Mouse (Mus musculus) activated CD4-positive, CD25-positive, alpha-beta regulatory T cell, adult 4 months (primary cell): ENCODE measurements around the gene Rexo1. TPM values are rescaled to one million over a fixed set of nuclear protein-coding genes. Genes with fewer than 3 reads are reported as not detected.

Experiments
- ATAC-seq: one replicate; pipeline ENCODE4 v1.8.0; 2017
- polyA plus RNA-seq, 2 experiments: library from polyadenylated mRNA; unstranded; fragments of 100-300 nt; shearing (Covaris generic); gene quantifications; one replicate each; pipeline ENCODE4 v1.2.1; 2017

The Rexo1 gene
- polyA plus RNA-seq, 2 experiments from 2014 or later, result 13.0 to 13.4 TPM

DNA sequence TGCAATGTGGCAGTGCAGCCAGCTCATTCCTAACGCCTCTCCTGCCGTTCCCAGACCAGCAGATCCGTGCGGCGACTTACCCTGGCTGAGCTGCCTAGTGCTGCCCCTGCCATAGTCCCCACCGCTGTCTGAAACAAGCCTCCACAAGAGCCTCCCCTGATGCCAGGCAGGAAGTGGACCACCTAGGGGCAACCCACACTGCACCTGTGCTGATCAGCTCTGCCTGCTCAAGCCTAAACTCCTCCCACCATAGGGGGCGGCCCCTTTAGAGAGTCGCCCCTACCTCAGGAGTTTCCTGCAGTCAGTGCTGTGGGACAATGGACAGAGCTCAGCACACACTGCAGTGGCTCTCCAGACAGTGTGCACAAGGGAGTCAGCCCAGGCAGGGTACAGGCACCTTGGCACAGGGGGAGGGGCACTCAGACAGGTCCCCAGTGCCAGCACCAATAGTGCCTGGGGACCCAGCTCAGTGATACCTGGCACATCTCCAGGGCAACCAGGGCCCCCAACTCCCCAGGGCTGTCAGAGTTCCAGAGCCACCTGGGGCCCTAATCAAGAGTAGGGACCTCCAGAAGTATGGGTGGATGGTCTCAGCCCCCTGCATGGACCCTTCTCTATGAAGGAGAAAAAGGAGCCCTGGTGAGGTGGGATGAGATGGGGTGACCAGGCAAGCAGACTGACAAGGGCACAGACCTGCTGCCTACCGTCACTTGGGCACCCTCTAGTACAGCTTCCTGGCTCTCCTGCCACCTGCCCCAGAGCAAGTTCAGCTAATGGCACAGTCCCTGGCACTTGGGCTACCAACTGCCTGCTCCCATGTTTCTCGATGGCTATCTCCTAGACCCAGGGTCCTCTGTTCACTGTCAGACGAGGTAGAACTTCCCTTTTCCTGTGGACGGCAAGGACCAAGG lies 23.5 kb upstream of the Rexo1 start:
- ATAC-seq, result no peak

DNA sequence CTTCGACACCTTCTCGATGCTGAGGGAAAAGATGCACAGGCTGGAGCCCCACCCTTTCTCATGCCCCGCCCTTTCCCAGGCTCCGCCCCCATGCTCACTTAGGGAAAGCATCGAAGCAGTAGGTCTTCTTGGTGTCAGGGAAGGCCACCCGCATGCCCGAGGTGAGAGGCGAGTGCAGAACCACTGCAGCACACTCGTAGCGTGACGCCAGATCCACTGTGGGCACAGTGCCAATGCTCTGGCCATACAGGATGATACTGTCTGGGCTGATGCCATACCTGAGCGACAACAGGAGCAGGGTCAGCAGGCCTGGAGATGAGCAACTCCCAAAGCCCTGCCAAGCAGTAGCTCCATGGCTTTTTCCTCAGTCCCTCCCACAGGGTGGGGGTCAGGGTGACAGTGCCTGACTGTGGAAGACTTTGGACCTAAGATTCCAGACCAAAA lies 22.7 kb upstream of the Rexo1 start:
- ATAC-seq, result no peak

GRCm38 (mm10) chr10:80583047-80583446 lies 21.7 kb upstream of the Rexo1 start:
- ATAC-seq, result no peak

- ATAC-seq, result peak; percentile 40
Measured at GRCm38 (mm10) chr10:80578911-80579310, 17.6 kb upstream of the Rexo1 start.

DNA sequence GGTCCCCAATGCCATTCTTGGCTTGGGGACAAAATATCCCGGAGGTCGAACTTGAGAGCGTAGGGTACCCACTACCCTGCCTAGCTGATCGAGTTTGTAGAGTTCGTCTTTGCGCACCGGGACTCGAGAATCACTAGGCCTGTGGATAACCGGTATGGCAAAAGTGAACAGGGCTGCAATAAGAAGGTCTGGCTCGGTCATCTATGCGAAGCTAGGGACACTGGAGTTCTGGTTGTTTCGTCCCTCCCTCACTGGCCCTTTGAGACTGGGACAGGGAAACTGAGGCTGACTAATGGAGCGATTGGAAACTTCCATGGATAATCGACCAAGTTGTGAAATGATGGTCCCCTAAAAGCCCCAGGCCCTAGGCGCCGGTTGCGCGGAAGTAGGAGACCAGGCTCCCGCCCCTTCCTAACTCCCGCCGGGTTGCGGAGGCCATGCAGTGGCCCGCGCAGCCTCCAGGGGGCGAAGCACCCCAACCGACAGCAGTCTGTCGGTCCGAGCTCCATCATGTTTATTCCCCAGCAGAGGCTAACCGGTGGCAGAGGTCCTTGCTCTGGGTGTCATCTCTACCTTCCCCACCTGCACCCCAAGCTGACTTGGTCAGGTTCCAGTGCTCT lies 16.9 kb upstream of the Rexo1 start:
- peak; percentile 49 for ATAC-seq

DNA sequence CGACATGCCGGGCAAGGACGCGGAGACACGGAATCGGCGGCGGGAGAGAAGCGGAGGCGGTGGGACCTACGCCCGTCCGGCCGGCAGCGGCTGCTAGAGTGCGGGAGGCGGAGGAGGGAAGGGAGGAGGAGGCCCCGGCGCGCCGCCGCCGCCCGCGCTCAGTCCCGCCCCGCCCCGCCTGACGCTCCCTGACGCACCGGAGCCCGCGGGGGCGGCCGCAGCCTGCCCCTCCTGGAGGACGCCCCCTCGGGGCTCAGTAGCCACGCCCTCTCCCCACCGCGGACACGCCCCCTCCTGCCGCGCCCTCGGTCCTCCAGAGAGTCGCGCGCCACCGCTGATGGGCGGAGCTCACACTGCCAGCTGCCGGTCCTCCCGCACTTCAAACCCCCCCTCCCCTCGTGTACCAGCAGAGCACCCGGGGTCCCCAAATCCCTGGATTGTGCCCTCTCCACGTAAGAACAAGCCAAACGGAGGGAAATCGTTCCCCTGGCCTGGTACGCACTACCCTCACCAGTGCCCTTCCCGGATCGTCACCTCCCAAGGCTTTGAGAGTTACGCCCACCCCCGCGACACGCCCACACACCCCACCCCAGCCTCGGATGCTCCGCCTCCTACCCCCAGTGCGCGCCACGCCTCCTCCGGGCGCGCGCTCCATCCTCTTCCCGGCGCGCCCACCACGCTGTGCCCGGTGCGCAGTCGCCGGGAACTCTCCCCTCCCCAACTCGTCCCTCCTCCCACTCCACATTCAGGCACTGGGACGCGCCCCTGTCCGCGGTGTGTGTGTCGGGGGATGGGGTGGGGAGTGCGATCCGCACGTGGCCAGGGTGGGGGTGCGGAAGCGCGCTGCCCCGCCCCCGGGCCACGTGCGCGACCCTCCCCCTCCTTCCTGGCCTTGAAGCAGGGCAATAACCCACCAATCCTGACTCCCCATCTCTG lies 16.1 kb upstream of the Rexo1 start, which contains the start of gene Klf16:
Klf16 (minus strand) TSS at position 127 of the 936 bp plus-strand sequence.
- ATAC-seq, result peak; percentile 72

GRCm38 (mm10) chr10:80576351-80577194 lies 15.2 kb upstream of the Rexo1 start:
- no peak for ATAC-seq

DNA sequence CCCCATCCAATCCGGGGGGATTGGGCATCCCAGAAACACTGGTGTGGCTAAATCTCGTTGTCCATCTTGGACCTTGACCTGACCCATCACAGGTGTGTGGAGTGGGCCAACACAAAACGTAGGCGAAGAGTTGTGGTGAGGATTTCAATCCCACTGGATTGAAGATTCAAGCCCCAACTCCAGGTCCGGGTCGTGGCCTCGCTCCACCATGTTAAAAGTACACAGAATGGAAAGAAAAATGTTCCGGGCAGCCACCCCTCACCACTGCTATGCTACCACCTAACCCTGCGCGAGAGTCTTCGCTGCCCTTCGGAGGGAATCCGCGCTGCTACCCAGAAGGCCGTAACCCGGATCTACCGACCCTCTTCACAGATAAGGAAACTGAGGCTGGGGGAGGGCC lies 14.6 kb upstream of the Rexo1 start:
- ATAC-seq, result no peak

GRCm38 (mm10) chr10:80574896-80575295 lies 13.5 kb upstream of the Rexo1 start:
- ATAC-seq, result no peak

DNA sequence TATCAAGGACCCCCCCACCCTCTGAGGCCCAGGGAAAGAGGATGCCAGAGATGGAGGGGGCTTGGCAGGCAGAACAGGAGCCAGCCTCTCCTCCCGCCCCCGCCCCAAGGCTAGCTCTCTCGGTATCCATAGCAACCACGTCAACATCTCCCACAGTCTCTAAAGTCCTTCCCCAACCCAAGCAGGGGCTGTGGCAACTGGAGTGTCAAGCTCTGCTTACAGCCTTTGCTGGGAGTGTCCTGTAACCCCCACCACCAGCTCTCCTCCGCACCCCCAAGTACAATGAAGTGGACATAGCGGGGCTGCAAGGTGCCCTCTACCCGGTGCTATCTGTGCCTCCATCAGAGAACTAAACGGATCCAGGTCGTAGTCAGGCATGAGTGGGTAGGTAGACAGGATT lies 12.6 kb upstream of the Rexo1 start:
- ATAC-seq, result no peak

GRCm38 (mm10) chr10:80572477-80572876 lies 11.1 kb upstream of the Rexo1 start:
- no peak for ATAC-seq

DNA sequence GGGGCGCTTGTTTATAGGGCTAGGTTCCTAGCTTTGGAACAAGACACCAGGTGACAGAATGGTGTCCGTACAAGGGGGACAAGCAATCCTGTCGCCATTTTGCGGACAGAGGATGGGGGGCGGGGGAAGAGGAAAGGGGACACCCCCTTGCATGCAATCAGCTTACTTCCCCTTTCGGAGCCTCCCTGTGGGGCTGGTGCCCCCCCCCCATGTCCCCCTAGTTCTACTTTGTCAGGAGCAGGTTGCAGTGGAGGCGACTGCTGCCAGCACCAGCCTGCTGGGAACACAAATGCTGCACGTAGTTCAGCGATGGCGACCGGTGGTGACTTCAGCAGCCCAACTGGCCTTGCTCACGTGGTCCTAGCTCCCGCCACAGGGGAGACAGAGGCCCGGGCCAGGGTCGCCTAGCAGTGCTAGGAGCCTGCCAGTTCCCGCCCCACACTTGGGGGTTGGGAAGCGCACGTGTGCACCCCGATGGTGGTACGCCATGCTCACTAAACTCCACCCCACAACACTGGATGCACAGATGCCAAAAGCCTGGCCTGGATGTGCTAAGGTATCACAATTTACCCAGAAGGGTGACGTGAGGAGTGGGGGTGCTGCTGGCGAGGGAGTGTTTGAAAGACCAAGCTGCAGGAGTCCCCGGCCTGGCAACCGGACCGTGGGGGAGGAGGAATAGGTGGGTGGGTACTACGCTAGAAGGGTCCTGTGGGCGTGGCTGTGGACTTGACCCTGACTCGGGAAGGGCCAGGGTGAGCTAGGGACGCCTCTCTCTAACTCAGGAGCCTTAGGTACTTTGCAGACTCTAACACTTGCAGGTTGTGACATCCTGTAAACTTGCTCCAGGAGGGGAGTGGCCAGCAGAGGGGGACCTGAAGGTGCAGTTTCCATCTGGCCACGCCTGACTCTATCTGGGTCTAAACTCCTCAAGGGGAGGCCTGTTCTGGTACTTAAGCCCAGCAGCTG lies 9.8 kb upstream of the Rexo1 start:
- no peak for ATAC-seq

- no peak for ATAC-seq
Measured at GRCm38 (mm10) chr10:80570419-80570818, 9.1 kb upstream of the Rexo1 start.

- no peak for ATAC-seq
Measured at GRCm38 (mm10) chr10:80569664-80570066, 8.3 kb upstream of the Rexo1 start.

DNA sequence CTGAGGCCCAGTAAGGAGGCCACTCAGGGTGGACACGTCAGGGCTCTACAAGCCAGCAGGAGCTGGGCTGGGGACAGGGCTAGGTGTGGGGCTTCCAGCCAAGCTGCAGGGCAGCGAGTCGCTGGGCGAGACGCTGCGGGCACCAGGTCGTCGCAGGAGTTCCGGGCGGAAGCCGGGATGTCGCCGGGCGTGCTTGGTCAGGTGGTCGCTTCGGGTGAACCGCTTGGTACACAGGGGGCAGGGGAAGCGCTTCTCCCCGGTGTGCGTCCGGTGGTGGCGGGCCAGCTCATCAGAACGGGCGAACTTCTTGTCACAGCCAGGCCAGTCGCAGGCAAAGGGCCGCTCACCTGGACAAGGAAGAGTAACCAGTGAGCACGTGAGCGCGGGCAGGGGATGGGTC lies 7.5 kb upstream of the Rexo1 start:
- no peak for ATAC-seq

GRCm38 (mm10) chr10:80566375-80567092 lies 5.2 kb upstream of the Rexo1 start:
- ATAC-seq, result peak; percentile 53

DNA sequence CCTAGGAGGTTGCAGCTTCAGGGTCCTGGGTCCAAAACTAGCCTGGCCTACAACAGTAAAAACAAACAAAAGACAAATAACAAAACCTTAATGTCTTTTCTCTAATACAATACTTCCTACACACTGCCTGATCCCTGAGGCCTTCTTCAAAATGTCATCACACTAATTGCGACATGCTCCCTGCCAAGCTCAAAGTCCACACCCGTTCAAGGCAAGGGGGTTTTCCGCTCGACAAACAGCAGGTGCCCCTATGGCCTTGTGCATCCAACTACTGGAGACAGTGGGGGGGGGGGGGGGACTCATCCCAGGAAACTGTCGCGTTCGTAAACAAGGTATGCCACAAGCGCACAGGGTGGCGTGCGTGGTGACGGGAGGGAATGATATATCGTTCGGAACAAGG lies 739 bp downstream of the Rexo1 start:
- ATAC-seq, result no peak

GRCm38 (mm10) chr10:80559431-80559830 lies 1.9 kb downstream of the Rexo1 start:
- ATAC-seq, result no peak

DNA sequence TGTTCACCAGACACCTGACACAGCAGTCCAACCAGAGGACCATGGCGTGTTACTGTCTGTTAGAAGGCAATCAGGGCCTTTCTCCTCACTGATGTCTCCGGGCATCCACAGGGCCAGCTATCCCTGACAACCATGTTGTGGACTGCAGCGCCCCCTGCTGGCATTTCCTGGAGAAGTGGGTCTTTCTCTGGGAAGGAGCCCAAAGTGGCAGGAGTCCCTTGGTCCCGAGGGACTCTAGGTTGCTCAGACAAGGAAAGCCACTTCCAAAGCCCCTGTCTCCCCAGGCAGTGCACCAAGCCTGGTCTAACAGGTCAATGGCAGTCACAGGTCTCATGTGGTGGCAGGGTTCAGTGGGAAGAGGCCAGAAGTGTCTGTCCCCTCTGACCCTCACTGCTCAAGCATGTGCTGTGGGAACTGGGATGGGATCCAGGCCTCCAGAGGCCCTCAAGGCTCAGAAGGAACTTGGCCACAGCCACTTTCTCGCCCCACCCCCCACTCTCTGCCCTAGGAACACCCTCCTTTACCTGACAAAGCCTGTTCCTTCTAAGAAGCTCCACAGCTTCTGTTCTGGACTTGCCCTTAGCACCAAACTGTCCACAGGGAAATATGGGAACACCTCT lies 3.9 kb downstream of the Rexo1 start:
- ATAC-seq, result no peak
